Mouse (Mus musculus) cerebellum, postnatal 25 days (tissue): ENCODE measurements around the gene Foxd3.

ENCODE experiments used
- DNase-seq, 2 experiments: peaks; one replicate each; pipeline ENCODE4 v3.0.0; 2021; ENCODE audit warnings: mixed read lengths in 2 of 2

Gene Foxd3

GRCm38 (mm10) chr4:99657831-99658470, 1.9 kb downstream of the Foxd3 start:
- peak; percentile 32 to 51 for DNase-seq

- no peak for DNase-seq
Observed at GRCm38 (mm10) chr4:99658881-99659280, 2.8 kb downstream of the Foxd3 start.

GRCm38 (mm10) chr4:99659361-99660072, 3.4 kb downstream of the Foxd3 start:
- peak; percentile 26 to 46 for DNase-seq

- DNase-seq = peak; percentile 43 to 66
Observed at GRCm38 (mm10) chr4:99660073-99660611, 4.0 kb downstream of the Foxd3 start.

GRCm38 (mm10) chr4:99660981-99661380, 4.9 kb downstream of the Foxd3 start:
- DNase-seq = peak; percentile 73 to 83

GRCm38 (mm10) chr4:99661956-99662355, 5.9 kb downstream of the Foxd3 start:
- DNase-seq = peak in 1 of 2 experiments; percentile 7

GRCm38 (mm10) chr4:99662431-99662830, 6.3 kb downstream of the Foxd3 start:
- peak in 1 of 2 experiments; percentile 7 for DNase-seq

GRCm38 (mm10) chr4:99662841-99663567, 6.9 kb downstream of the Foxd3 start:
- peak; percentile 10 to 12 for DNase-seq

GRCm38 (mm10) chr4:99663710-99664109, 7.6 kb downstream of the Foxd3 start:
- DNase-seq = peak in 1 of 2 experiments; percentile 11

- DNase-seq = no peak
Observed at GRCm38 (mm10) chr4:99670203-99670851, 14.2 kb downstream of the Foxd3 start.

GRCm38 (mm10) chr4:99675191-99675590, 19.1 kb downstream of the Foxd3 start:
- no peak for DNase-seq

- DNase-seq = no peak
Observed at GRCm38 (mm10) chr4:99683941-99684340, 27.8 kb downstream of the Foxd3 start.

GRCm38 (mm10) chr4:99686308-99686707, 30.2 kb downstream of the Foxd3 start:
- no peak for DNase-seq
